Mouse (Mus musculus) retina, embryonic 14.5 days (tissue): ENCODE measurements around the gene Wdr82.

ENCODE experiments used
- DNase-seq: peaks from one replicate; pipeline ENCODE4 v3.0.0-alpha.2; 2015; ENCODE audit warnings: low spot score

Wdr82 gene

DNA sequence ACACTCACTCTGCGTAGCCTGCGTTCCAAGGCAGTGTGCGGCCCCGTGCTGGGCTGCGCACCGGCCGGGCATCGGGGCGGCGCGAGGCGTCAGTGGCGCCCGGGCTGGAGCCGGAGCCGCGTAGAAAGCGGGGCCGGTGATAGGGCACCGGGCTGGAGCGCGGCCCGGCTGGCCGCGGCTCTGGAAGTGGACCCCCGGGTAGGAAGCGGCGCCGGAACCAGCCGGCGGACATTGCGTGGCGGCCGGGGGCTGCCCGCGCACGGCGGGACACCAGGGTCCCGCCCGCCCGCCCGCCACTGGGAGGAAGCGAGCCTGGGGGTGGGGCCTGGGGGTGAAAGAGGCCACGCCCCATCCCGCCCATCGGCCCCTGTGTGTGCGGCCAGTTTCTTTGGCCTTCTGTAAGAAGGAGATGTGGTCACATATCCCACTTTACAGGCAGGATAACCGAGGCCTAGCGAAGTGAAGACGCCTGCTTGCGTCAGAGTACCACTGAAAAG, 28.3 kb downstream of the Wdr82 start:
- peak; percentile 66 for DNase-seq

DNA sequence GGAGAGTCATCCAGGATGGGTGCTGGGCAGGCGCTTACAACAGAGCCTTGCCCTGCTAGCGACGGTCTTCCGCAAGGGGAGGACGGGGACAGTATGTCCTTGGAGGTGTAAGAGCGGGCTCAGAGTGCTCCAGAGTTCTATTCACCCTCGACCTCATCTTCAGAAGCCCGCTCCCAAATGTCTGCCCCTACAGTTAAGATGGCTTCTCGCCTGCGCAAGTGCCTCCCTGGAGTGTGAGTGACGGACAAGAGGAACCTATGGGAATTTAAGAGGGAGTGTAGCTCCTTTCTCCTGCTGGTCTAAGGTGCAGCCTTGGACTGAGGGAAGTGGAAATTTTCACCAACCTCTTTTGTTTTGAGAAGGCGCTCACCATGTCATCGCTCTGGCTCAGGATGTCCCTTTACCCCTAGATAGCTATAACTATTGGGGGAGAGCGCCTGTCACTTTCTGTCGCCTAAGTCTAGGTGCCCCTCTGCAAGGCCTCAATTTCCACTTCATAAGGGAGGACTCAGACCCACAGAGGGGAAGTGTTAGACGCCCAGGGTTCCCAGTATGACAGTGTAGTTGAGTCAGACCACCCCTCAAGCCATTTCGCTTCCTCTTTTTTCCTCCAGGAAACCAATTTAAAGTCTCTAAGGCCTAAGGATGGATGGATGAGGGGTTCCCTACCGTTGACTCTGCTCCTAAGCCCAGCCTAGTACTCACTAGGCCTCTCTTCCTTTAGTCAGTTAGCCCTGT, 29.0 kb downstream of the Wdr82 start, which contains the start of gene Ppm1m:
Gene Ppm1m (minus strand): TSS at position 212 of the 738 bp plus-strand sequence.
- no peak for DNase-seq

DNA sequence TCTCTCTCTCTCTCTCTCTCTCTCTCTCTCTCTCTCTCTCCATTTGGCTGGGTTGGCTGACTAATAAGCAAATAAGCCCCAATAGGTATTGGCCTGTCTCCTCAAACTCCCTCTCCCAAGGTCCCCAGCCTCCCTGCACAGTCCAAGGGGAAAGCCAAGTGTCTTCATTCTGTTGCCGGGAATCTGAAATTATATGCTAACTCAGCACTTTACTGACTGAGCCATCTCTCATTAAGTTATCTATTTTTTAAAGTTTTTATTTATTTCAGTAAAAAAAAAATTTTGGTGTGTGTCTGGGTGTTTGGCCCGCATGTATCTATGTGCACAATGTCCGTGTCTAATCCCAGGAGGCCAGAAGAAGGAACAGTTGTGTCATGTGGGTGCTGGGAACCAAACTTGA, 31.2 kb downstream of the Wdr82 start:
- no peak for DNase-seq

DNA sequence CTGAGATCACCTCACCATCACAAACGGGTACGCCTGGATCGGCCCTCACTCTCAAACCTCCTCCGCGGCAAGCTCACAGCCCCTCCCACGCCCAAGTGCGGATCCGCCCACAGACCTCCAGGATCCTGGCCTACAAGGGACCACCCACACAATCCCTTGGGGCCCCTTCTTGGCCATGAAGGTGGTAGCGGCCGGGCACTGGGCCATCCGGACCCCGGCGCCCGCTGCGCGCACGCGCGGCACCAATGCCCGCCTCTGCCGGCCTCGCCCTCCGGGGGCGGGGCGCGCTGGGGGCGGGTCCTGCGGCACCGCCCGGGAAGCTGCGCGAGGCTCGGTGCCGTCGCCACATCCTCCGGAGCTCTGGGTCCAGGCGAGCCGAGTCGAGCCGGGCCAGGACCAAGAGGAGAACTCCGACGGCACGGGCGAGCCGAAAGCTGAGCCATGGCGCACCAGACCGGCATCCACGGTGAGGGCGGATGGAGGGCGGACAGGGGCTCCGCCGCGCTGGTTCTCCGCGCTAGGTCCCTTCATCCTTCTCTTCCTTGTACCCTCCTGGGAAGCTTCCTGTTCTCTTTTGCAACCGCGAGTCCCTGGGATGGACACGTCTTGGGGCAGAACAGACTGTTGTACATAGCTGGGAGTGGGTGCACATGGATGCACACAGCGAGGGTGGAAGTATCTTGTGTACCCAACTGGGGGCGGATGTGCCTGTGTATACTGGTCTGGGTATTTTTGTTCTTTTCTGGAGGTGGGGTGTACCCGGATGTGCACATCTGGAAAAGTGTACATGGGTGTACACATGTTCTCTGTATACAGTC, 32.3 kb downstream of the Wdr82 start, which contains the start of gene Twf2:
Gene Twf2 (plus strand): TSS at position 290 of the 818 bp plus-strand sequence.
- peak; percentile 93 for DNase-seq

DNA sequence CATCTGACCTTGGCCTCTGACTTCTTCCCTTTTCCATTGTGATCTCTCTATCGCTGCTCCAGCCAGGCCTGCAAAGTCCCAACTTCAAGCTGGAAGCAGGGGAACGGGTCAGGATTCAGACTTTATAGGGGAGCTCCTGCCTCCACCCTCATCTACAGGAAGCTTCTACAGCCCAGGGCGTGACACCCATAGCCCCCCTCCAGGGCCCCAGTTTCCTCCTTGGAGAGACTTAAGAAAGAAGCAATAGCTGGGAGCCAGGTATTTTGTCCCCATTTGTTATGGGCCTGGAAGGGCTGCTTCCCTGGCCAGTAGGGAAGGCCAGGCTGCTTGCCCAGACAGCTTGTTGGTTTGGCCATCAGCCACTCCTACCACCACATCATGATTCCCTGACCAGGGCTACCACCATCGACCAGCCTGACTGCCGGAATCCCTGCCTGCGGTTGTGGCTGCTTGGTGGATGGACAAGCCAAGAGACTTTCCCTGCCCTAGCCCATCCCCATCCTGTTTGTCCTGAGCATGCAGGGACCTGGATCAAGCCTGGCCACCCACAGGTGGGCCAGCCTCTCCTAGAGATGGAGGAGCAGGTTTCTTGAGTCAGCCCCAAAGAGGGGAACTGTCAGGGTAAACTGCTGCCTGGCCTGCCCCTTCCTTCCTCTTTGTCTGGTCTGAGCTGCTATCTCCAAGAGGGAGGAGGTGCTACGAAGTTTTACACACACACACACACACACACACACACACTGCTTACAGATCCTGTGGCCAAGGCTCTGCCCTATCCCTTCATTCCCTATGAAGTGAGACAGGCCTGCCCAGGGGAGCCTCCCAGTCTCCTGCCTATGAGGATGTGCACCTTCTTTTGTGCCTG, 33.5 kb downstream of the Wdr82 start:
- DNase-seq, result no peak

DNA sequence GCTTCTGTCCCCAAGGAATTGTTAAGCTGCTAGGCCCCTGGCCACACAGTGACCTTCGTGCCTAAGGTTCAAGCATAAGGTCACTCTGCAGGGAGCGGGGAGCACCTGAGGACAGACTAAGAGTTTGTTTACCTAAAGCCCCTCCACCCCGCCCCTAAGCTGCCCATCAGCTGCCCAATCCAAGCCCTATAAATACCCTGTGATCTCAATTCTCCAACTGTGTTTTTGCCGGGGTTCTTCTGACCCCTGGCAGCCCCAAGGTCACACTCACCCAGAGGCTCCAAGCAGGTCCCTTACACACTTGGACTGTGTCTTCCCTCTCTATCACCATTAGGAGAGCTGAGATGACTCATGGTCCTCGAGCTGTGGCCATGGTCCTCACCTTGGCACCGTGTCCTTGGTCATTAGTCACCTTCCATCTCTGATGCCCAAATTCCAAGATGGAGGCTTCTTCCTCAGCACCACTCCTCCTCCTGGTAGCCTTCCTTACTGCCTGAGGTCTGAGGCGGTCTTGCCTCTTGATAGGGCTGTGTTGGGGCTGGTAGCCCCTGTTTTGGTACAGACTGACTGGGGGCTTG, 35.1 kb downstream of the Wdr82 start:
- DNase-seq, result no peak

DNA sequence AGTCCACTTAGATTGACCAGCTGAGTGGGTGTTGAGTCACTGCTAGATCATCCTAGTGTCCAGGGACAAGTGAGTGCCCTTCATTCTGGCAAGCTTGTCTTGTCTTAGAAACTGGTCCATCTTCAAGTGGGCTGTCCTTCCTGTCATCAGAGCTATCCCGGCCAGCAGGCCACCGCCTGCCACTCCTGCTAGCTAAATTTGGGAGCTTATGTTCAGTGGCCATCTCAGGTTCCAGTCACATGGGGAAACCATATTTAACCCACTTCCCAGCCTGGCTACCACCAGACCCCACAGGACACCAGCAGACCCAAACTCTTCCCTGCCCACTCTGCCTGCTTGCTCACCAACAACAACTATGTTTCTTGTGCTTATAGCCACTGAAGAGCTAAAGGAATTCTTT, 35.8 kb downstream of the Wdr82 start:
- DNase-seq, result no peak

DNA sequence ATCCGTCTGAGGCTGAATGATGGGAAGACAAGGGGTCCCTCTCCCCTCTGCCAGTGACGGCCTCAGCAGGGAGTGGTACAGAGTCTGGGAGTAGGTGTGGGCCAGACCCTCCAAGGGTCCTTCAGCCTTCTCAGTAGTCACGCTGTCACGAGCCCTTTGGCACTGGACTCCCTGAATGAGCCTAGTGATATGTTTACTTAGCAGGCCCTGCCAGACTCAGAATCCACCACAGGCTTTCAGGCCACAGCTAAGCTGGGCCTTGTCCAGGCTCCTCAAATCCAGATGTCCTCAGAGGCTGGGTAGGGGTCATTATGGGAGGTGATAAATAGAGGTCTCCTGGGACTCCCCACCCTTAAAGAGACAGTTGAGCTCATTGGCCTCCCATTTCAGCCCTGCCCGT, 37.5 kb downstream of the Wdr82 start:
- no peak for DNase-seq

DNA sequence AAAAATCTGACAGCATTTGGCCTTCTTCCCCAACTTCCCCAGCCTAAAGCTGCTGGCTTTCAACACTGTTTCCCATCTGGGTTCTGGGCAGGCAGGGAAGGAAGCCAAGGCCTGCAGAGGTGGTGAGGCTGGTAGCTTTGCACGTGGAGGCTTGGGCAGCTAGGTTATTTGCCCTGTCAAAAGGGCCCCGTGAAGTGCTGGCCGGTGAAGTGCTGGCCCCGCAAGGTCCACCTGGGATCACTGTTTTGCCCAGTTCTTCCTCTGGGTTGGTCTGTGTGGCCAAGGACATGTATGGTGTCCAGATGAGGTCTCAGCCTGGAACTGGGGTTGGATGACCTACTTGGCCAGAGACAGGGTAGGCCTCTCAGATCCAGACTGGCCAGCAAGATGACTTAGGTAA, 39.2 kb downstream of the Wdr82 start:
- DNase-seq, result no peak

DNA sequence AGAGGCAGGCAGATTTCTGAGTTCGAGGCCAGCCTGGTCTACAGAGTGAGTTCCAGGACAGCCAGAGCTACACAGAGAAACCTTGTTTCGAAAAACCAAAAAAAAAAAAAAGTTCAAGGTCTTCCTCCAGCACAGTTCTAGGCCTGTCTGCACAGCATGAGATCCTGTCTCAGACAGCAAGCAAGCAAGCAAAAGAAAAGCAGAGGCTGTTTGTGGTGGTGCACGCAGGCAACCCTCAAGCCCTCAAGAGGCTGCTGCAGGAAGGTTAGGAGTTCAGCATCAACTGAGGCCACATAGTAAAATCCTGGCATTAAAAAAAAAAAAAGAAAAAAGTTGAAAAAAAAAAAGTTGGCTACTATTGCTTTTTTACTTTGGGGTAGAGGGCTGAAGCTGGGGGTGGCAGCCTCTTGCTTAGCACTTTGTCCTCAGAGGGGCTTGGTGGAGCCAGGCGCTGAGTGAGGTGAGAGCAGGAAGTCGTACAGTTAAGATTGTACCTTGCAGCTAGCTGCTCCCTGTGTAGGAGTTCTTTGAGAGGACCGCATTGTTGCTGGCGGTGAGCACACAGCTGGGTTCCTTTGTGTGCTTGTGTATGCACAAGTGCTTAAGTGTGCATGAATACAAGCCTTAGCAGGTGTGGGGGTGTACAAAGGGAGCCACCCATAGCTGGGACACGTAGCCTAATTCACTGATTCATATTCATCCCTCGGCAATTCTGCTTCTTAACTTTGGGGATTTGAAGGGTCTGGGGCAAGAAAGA, 40.3 kb downstream of the Wdr82 start:
- DNase-seq, result no peak

DNA sequence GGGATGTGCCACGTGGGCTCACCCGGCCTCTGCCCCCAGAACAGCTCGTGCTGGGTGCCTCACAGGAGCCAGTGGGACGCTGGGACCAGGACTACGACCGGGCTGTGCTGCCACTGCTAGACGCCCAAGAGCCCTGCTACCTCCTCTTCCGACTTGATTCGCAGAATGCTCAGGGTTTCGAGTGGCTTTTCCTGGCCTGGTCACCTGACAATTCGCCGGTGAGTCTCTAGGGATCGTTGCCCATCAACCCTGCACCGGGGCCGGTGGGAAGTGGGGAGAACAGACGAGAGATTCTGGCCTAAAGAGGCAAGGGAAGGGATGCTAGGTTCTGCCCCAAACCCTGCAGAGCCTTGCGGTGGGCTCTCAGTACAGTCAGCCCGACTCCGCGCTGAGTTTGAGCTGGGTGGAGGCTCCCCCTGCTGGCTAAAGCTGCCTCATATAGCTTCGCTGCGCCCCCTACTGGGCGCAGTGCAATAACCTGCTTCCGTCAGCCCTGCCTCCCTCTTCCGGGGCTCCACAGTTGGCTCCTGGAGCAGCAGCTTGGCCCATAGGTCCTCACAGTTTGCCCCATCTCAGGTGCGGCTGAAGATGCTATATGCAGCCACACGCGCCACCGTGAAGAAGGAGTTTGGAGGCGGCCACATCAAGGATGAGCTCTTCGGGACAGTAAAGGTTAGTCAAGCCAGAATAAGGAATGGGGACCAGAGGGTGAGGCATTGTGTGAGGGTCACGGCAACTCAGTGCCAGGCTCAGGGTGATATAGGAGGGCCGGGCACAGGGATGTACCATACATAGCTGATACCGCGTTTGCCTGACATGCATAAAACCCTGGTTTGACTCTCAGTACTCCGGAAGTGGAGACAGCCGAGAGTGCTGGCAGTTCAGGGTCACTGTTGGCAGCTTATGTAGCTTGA, 41.2 kb downstream of the Wdr82 start:
- DNase-seq, result peak; percentile 99

DNA sequence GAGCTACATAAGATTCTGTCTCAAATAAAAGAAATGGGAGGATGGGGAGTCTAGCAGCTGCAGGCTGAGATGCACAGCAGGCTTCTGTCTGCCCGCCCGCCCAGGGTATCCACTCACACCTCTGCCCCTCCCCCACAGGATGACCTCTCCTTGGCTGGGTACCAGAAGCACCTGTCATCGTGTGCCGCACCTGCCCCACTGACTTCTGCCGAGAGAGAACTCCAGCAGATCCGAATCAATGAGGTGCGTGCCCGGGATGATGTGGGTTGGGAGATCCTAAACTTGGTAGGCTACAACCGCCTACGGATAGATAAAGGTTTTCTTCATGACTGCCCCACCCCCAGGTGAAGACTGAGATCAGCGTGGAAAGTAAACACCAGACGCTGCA, 41.9 kb downstream of the Wdr82 start:
- no peak for DNase-seq

DNA sequence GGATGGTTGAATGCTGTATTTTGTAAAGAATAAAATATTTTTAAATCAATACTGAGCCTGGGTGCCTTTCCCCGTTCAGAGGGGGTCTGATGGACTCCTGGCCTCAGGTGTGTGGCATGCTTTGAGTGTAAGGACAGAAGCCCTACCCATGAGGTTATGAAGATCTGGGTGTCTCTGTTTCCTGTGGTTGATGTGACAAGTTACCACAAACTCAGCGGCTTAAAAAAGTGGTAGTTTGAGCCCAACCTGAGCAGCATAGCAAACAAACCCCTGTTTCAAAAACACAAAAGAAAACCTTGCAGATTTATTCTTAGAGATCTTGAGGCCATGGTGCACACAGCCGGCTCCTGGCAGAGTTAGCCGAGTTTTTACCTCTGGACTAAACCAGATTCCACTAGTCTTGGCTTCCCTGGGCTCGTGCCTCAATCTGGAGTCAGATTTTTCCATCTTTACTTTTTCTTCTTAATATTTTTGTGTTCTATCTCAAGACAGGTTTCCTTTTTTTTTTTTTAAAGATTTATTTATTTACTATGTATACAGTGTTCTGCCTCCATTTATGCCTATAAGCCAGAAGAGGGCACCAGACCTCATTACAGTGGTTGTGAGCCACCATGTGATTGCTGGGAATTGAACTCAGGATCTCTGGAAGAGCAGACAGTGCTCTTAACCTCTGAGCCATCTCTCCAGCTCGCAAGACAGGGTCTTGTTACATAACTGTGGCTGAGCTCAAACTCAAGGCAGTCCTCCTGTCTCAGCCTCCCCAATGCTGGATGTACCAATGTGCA, 44.8 kb downstream of the Wdr82 start:
- no peak for DNase-seq

DNA sequence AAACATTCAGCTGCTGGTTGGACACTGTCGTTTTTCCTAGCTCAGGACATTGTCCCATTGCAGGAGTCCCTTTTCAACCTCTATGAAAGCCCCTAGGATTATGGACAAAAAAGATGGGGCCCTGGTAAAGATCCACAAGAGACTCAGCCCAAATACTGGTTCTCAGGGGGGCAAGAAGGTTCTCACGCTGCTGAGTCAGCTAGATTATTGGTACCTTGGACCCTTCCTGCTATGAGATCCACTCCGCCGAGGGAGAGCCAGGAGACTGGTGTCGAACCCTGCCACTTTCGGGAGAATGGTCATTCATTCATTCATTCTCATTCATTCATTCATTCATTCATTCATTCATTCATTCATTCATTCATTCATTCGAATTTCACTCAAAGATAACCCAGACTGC, 46.2 kb downstream of the Wdr82 start:
- DNase-seq, result no peak

DNA sequence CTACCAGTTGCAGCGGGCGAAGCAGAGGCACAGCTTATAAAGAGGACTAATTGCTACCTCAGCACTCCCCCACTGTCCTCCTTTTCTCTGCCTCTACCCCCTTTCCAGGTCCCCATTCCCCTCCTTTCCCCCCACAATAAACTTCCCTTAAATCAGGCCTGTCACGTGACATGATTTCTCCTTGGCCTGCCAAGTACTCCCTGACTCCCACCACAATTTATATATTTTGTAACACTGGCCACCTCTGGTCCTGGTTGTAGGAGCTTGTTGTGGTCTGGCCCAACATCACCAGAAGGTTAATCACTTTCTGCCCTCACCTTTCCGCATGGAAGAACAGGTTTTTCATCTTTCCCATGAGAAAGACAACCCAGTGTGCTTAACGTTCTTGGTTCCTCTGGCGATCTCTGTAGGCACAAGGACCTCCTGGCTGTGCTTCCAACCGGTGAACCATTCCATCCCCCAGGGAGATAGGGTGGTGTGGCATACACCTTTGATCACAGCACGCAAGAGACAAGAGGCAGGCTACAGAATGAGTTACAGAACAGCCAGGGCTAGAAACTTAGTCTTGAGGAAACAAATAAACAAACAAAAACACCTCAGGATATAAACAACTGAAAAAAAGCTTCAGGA, 50.3 kb downstream of the Wdr82 start:
- DNase-seq, result no peak

DNA sequence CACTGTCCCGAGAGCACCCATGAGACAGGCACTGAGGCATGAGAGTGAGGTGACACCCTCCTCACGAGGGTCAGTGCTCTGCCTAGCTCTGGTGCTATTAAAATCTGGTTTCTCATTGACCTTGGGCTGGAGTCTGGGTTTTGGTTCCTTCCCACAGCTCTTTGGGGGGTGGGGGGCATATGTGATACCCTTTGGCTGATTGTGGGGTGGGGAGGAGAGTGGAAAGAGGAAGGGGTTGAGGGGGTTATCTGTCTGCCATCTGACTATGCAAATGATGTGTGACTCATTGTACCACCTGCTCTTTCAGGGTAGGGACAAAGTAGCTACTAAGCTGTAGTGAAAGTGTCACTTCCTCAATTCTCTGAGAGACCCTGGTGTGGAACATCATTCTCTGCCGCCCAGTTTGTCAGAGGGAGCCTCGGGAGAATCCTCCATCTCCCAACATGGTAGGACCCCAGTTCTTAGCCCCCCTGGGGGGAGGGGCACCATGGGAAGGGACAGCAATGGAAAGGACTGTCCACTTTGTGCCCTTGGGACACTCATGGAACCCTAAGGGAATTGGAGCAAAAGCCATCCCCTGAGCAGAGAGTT, 51.6 kb downstream of the Wdr82 start, which contains the start of gene Tlr9:
Gene Tlr9 (plus strand): TSS at position 338 of the 591 bp plus-strand sequence.
- no peak for DNase-seq

DNA sequence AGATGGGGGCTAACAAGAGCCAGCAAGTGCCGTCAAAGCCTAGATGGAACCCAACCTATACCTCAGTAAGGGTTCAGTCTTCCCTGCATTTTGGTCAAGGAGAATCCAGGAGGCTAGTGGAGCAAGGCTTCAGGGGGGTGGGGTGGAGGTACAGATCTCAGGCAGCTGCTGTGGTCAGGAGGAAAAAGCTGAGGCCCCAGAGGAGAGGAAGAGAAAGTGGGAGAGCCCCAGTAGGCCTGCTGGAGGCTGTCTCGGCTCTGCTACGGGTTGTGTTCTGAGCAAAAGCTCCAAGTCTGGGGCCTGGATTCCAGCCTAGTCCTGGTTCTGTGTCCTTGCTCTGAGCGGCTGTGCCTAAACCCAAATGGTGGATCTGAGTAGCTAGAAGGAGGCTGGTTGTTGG, 52.3 kb downstream of the Wdr82 start:
- DNase-seq, result no peak

DNA sequence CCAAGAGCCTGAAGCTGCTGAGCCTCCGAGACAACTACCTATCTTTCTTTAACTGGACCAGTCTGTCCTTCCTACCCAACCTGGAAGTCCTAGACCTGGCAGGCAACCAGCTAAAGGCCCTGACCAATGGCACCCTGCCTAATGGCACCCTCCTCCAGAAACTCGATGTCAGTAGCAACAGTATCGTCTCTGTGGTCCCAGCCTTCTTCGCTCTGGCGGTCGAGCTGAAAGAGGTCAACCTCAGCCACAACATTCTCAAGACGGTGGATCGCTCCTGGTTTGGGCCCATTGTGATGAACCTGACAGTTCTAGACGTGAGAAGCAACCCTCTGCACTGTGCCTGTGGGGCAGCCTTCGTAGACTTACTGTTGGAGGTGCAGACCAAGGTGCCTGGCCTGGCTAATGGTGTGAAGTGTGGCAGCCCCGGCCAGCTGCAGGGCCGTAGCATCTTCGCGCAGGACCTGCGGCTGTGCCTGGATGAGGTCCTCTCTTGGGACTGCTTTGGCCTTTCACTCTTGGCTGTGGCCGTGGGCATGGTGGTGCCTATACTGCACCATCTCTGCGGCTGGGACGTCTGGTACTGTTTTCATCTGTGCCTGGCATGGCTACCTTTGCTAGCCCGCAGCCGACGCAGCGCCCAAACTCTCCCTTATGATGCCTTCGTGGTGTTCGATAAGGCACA, 54.9 kb downstream of the Wdr82 start:
- DNase-seq, result no peak
